Mouse (Mus musculus): ENCODE measurements around the gene Prr5.

GRCm38 (mm10) chr15:84698189-84698588, 28.8 kb downstream of the Prr5 start:
- TF ChIP-seq CTCF (IDR thresholded peaks at IDR 0.05; ENCODE audit: extremely low read depth, insufficient read length, insufficient replicate concordance, low read depth, low read length) (no peak), POLR2A (IDR thresholded peaks at IDR 0.05; ENCODE audit: low read depth, low read length) (no peak)

Data from small intestine, adult 2 months (tissue).